Mouse (Mus musculus) fibroblast of lung, adult 2 months (primary cell): ENCODE data around the gene Lpcat4.
"Not testable (repeated sequence)": the region's sequence is repeated elsewhere in the genome, so short reads cannot be mapped to it uniquely, and the experiment has no call there.

Experiments used
- DNase-seq: peaks from one replicate; pipeline ENCODE4 v3.0.0-alpha.2; 2011; ENCODE audit warnings: low read depth

The Lpcat4 gene

DNA sequence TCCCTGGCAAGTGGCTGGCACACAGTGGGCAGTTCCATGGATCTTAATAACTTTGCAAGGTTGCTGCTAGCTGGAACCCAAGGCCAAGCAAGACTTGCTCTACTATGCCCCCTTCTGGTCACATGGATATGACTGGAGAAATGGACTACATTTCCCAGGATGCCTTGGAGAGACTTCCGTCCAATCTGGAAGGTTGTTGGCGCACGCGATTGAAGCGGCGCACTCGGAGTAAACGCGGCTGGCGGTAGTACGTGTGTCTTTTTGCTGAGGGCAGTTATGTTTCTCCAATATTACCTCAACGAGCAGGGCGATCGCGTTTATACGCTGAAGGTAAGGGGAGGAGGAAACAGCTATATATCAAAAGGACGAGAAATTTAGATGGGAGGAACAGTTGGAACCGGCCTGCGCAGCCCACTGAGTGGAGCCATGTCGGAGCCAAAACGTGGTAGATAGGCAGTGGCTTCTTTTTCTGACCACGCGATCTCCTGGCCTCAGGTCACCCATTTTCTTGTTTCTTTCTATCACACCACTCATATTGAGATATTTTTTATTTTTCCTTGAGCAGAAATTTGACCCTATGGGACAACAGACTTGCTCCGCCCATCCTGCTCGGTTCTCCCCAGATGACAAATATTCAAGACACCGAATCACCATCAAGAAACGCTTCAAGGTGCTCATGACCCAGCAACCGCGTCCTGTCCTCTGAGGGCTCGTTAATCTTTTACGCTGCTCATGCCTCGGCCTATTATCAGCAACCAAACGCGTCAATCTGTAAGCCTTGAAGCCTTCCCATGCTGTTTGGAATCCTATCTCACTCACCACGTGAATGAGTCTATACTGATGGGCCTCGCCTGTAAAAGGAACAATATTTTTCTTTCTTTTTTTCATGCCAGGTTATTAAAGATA, 22.7 kb downstream of the Lpcat4 start, which contains the start of gene Nop10:
Nop10 (plus strand) TSS at position 179 of the 906 bp plus-strand sequence.
- DNase-seq, result peak; percentile 58

GRCm38 (mm10) chr2:112262779-112263295, 23.6 kb downstream of the Lpcat4 start:
- DNase-seq, result no peak

GRCm38 (mm10) chr2:112264364-112264763, 25.1 kb downstream of the Lpcat4 start:
- DNase-seq, result no peak

- DNase-seq, result peak; percentile 78
These were observed 26.4 kb downstream of the Lpcat4 start, which contains the start of gene Slc12a6 for GRCm38 (mm10) chr2:112265448-112266241. TSS of gene Slc12a6 (plus strand) at chr2:112265825.

DNA sequence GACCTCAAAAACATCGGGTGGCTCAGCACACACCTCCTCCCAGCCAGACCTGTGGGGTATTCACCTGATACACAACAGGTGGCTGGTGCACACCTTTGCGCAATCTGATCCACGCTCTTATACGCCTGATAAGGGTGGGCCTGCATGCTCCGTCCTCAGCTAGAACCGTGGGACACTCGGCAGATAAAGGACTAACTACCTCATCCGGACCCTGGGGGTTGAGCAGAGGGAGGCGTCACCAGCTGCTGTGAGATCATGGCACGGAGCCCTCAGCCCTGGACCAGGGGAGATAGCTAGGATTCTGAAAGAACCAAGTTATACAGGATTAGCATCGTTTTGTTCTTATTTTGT, 26.9 kb downstream of the Lpcat4 start, which contains the start of gene Gm21985:
Gm21985 (plus strand) TSS at position 73 of the 351 bp plus-strand sequence.
- no peak for DNase-seq

GRCm38 (mm10) chr2:112266780-112267179, 27.5 kb downstream of the Lpcat4 start:
- DNase-seq, result no peak

DNA sequence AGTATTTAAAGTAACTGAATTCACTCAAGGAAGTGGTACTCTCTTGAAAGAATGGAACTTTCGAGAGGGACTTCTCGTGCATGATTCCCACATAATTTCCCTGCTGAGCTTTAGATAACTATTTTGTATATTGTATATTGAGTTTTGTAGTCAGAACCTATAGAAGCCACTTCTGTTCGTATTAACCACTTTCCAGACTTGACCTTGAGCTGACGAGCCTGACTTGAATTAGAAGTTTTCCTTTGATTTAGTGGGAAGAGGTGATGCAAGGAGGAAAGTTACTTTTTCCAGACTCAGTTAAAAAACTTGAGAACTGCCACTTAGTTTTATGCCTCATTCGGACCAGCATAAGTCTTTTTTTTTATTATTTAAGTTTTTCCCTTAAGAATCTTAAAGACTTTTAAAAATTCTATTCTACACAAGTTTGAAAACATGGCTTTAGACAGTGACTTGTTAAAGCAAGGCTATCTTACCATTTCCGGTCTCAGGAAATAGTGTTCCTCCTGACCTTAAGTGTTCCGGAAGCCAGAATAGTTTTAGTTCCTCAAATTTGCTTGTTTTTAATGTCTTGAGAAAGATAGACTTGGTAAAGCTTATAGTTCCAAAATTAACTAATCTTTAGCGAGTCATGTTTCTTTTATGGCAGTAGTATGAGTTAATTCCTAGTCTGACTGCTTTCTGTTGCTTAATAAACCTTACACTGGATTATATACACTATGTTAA, 28.4 kb downstream of the Lpcat4 start:
- DNase-seq, result no peak

DNA sequence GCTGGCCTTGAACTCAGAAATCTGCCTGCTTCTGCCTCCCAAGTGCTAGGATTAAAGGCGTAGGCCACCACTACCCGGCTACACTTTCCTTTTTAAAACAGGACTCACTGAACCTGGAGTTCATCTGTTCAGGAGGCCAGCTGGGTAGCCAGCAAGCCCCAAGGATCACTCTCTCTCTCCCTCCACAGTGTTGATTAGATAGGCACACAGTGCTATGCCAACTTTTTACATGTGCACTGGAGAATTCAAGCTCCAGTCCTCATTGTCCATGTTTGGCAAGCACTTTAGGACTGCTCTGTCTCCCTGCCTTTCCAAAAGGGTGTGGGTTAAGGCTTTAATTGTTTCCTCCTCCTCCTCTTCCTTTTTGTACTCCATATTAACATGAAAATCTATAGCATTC, 30.7 kb downstream of the Lpcat4 start:
- no peak for DNase-seq

DNA sequence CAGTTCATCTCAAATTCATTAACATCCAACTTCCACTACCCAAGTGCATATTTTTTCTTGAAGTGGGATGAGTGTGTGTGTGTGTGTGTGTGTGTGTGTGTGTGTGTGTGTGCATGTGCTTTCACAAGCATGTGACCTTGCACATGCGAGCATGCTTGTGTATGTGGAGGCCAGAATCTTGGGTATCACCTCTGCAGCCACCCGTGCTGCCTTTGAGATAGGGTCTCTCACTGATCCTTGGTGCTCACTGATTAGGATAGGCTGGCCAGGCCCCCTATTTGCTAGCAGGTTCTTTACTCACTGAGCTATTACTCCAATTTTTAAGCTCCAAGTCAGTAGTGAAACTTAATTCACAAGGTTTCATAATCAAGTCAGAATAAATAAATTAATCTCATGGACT, 33.6 kb downstream of the Lpcat4 start:
- DNase-seq, result no peak

- DNase-seq, result no peak
These were observed 34.2 kb downstream of the Lpcat4 start for GRCm38 (mm10) chr2:112273474-112273873.

DNA sequence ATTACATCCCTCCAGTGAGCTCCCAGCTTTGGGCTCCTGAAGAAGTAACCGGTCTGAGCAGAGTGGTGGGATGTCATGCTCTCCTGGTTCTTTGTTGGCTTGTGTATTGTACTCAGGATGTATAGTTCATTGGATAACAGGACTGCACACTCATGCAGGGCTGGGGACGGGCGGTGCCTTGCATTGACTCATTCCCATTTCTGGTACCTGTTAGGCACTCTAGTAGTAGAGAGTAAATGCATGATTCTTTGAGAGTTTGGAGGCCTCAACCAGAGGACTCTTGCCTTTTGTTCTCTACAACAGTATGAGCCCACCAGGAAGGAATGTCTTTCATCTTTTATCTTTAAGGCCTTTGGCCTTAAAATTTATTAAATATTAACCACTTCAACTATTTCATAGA, 37.6 kb downstream of the Lpcat4 start:
- DNase-seq, result no peak

DNA sequence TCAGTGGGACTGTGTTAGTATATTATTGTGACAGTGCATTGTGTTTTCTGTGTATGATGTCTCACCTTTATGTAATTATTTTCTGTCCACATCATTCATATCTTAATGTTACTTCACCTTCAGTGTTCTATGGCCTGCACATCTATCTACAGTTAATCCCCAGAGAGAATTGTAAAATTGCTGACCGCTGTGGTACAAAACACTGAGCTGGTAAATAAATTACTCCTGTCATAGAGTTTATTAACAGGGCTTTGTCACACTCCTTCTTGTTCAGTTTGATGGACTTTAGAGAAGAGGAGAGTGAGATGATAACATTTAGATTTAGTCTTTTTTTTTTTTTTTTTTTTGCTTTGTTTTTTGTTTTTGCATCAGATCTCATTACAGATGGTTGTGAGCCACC, 43.6 kb downstream of the Lpcat4 start:
- no peak for DNase-seq

DNA sequence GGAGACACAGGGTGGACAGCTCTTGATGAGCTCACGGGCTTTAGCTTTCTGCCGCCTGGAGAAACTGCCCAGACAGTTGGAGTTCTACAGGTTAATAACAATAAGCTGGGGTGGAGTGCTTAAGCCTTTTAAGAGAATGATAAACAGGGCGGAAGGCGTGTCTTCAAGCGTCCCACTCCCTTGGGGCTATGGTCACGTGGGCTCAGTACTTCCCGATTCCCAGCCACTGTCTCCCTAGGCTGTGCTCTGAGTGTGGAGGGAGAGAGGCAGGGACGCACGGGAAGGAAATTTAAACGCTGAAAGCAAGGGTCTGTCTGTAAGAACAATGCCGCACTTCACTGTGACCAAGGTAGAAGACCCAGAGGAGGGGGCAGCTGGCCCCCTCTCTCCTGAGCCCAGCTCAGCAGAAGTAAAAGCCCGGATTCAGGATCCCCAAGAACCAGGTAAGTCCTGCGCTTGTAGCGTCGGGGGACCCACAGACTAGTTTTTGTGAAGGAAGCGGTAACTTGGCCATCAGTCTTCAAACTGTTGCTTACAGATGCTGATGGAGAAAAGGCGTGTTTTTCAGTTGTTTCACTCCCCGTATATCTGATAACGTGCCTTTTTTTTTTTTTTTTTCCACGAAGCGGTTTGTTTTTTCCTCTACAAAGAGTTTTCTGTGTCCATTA, 45.2 kb downstream of the Lpcat4 start:
- DNase-seq, result no peak

DNA sequence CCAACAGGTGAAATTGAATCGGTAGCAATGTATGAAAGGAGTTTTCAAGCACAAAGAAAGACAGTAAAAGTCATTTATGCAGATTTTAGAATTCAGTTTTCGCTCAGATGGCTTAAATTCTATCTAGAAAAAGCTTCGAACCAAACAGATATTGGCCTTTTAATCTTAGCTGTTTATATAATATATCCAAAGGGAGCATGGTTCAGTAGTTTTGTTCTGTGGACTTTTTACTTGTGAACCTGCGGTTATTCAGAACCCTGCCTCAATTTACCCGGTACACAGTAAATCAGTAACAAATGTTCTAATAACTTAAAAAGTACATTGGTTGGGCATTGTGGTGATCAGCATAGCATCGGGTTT, 45.7 kb downstream of the Lpcat4 start:
- no peak for DNase-seq

- not testable (repeated sequence) for DNase-seq
These were observed 46.8 kb downstream of the Lpcat4 start for GRCm38 (mm10) chr2:112286062-112286461.

DNA sequence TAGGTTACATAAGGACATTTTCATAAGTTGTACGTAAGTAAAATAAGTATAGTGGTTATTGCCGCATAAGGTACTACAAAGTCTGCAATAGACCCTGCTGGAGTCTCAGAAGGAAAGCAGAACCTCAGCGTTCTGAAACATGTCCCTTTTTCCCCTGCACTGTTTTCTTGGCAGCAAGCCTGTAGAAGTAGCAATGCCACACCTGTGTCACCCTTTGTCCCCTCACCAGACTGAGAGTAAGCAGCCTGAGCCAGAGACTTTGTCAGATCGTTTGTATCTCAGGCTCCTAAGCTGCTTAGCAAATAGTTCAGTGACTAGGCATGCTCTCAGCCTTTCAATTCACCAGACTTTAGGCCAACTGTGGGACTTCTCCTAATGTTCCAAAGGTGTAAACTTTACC, 47.8 kb downstream of the Lpcat4 start:
- no peak for DNase-seq

GRCm38 (mm10) chr2:112289507-112289906, 50.2 kb downstream of the Lpcat4 start:
- no peak for DNase-seq

DNA sequence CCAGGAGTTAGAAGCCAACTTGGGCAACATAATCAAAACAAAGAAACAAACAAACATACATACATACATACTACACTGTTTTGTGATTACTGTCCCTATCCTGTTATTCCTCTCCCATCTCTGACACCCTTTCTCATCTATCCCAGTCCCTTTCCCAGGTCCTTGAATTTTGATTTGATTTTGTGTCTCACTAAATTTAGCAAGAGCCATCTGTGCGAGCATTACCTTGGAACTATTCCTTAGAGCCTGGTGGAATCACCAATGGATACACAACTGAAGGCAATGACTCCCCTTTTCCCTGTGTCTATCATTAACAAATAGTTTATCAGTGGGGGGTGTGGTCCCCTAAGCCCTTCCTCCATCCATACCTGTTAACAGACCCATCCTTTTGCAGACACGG, 53.6 kb downstream of the Lpcat4 start:
- no peak for DNase-seq

DNA sequence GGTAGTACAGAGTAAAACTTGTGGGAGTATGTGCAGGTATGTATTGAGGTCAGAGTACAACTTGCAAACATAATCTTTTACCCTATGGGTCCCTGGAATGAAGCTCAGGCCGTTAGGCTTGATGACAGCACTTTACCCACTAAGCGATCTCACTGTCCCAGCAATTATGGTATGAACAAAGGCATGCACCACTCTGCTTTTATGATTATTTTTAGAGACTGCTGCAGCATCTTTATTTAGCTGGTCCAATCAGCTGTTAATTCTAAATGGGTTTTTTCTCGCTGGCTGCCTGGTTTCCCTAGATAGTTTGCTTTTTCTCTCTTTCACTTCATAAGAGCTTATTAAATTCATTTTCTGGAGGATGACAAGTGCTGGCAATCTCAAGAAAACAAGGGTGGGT, 56.9 kb downstream of the Lpcat4 start:
- no peak for DNase-seq
